Mouse (Mus musculus) stomach, postnatal 0 days (tissue): Measurements from ENCODE around the gene Rab7b.

Experiments used
- CTCF ChIP-seq: IDR thresholded peaks from 2 replicates; pipeline ENCODE4 v1.5.1; 2016; ENCODE audit warnings: antibody characterized with exemption, low read depth, mild to moderate bottlenecking, moderate library complexity
- EP300 ChIP-seq: optimal IDR thresholded peaks from 2 replicates; pipeline ENCODE3; 2016; ENCODE audit warnings: antibody characterized with exemption

- TF ChIP-seq EP300 (no peak), CTCF (no peak)
These were observed 23.0 kb downstream of the Rab7b start for GRCm38 (mm10) chr1:131711518-131711917.
